Mouse (Mus musculus) lung, postnatal 10 days (tissue): ENCODE data around the gene Vmn2r91.
"Not testable (repeated sequence)": the region's sequence is repeated elsewhere in the genome, so short reads cannot be mapped to it uniquely, and the experiment has no call there.

Experiments used
- DNase-seq: peaks from one replicate; pipeline ENCODE4 v3.0.0; 2021

The Vmn2r91 gene

GRCm38 (mm10) chr17:18084716-18085115, at the start of gene Vmn2r91:
Gene Vmn2r91 (plus strand): TSS chr17:18085016.
- not testable (repeated sequence) for DNase-seq

DNA sequence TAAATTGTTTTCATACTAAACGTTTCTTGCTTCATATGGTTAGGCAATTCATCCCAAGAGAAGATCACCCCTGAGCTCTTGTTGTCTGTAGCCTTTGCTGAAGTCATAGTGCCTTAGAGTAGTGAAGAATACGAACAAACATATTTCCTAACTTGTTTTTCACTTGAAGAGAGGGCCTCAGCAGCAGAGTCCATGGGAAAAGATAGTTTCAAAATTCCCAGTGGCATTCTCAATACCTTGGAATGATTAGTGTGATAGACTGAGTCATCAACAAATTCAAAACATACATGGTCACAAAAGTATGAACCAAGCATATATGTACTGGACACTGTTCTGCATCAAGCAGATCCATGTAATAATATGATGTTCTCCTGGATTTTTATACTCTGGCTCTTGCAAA, 35.7 kb upstream of the Vmn2r91 start, which contains the start of gene Vmn2r124:
TSS of gene Vmn2r124 (plus strand) at position 301 of the 400 bp plus-strand sequence.
- no peak for DNase-seq

DNA sequence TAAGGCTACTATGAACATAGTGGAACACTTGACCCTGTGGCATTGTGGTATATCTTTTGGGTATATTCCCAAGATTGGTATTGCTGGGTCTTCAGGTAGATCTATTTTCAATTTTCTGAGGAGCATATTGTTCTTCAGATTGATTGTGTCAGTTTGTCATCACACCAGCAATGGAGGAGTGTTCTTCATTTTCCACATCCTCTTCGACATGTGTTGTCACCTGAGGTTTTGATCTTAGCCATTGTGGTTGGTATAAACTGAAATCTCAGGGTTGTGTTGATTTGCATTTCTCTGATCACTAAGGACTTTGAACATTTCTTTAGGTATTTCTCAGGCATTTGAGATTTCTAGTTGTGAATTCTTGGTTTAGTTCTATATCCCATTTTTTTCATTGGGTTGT, 10.8 kb downstream of the Vmn2r91 start:
- not testable (repeated sequence) for DNase-seq

DNA sequence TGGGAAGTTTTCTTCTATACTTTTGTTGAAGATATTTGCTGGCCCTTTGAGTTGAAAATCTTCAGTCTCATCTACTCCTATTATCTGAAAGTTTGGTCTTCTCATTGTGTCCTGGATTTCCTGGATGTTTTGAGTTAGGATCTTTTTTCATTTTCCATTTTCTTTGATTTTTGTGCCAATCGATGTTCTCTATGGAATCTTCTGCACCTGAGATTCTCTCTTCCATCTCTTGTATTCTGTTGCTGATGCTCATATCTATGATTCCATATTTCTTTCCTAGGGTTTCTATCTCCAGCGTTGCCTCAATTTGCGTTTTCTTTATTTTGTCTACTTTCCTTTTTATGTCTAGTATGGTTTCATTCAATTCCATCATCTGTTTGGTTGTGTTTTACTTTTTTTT, 17.4 kb downstream of the Vmn2r91 start:
- DNase-seq: not testable (repeated sequence)

GRCm38 (mm10) chr17:18151587-18151986, 66.8 kb downstream of the Vmn2r91 start, which contains the start of gene Vmn2r92:
Gene Vmn2r92 (plus strand): TSS chr17:18151887.
- DNase-seq: not testable (repeated sequence)

- not testable (repeated sequence) for DNase-seq
These were observed 76.4 kb downstream of the Vmn2r91 start for GRCm38 (mm10) chr17:18161194-18161593.
